Mouse (Mus musculus): ENCODE measurements around the gene Oxgr1. TPM values are rescaled to one million over a fixed set of nuclear protein-coding genes. Genes with fewer than 3 reads are reported as not detected.
A peak's percentile ranks its signal among the peaks of the same experiment; 100 is the strongest.

Oxgr1 gene
- 0.15 TPM in 2 replicates for polyA plus RNA-seq (2012; rRNA removed)

- no peak within 1 kb of the TSS for H3K4me3 ChIP-seq (ENCODE audit: insufficient read depth, low read length)
- TF ChIP-seq CTCF (IDR thresholded peaks at IDR 0.05; ENCODE audit: extremely low read depth, insufficient read depth, low read length), result no peak
- TF ChIP-seq POLR2A (IDR thresholded peaks at IDR 0.05; ENCODE audit: extremely low read depth, insufficient read depth, low read length), result no peak
- no peak within 1 kb of the TSS for H3K27ac ChIP-seq (ENCODE audit: insufficient read depth, low read length)
- no peaks in the 10 kb centered on the region for H3K4me1 ChIP-seq (ENCODE audit: control insufficient read depth, insufficient read depth, low read length)
These were observed at the start of gene Oxgr1 for GRCm38 (mm10) chr14:120042187-120042820. Gene Oxgr1 (minus strand): TSS chr14:120042435.

- H3K27ac ChIP-seq (ENCODE audit: insufficient read depth, low read length), result no peak overlapping the region
- no peaks in the 10 kb centered on the region for H3K4me1 ChIP-seq (ENCODE audit: control insufficient read depth, insufficient read depth, low read length)
- H3K4me3 ChIP-seq (ENCODE audit: insufficient read depth, low read length), result no peak overlapping the region
- TF ChIP-seq POLR2A (IDR thresholded peaks at IDR 0.05; ENCODE audit: extremely low read depth, insufficient read depth, low read length) (no peak), CTCF (IDR thresholded peaks at IDR 0.05; ENCODE audit: extremely low read depth, insufficient read depth, low read length) (no peak)
These were observed 48.2 kb upstream of the Oxgr1 start for GRCm38 (mm10) chr14:120090401-120090800.

GRCm38 (mm10) chr14:120089649-120090360, 47.6 kb upstream of the Oxgr1 start:
- Histone ChIP-seq H3K4me3 (ENCODE audit: insufficient read depth, low read length) (no peak overlapping the region), H3K4me1 (ENCODE audit: control insufficient read depth, insufficient read depth, low read length) (no peaks in the 10 kb centered on the region), H3K27ac (ENCODE audit: insufficient read depth, low read length) (no peak overlapping the region)
- TF ChIP-seq POLR2A (IDR thresholded peaks at IDR 0.05; ENCODE audit: extremely low read depth, insufficient read depth, low read length), result no peak
- no peak for TF ChIP-seq CTCF (IDR thresholded peaks at IDR 0.05; ENCODE audit: extremely low read depth, insufficient read depth, low read length)

- Histone ChIP-seq H3K4me3 (ENCODE audit: insufficient read depth, low read length) (no peak overlapping the region), H3K27ac (ENCODE audit: insufficient read depth, low read length) (no peak overlapping the region), H3K4me1 (ENCODE audit: control insufficient read depth, insufficient read depth, low read length) (no peaks in the 10 kb centered on the region)
- TF ChIP-seq POLR2A (IDR thresholded peaks at IDR 0.05; ENCODE audit: extremely low read depth, insufficient read depth, low read length) (no peak), CTCF (IDR thresholded peaks at IDR 0.05; ENCODE audit: extremely low read depth, insufficient read depth, low read length) (no peak)
These were observed 46.9 kb upstream of the Oxgr1 start for GRCm38 (mm10) chr14:120089006-120089648.

- no peak overlapping the region for H3K27ac ChIP-seq (ENCODE audit: insufficient read depth, low read length)
- no peak overlapping the region for H3K4me3 ChIP-seq (ENCODE audit: insufficient read depth, low read length)
- TF ChIP-seq POLR2A (IDR thresholded peaks at IDR 0.05; ENCODE audit: extremely low read depth, insufficient read depth, low read length), result no peak
- no peaks in the 10 kb centered on the region for H3K4me1 ChIP-seq (ENCODE audit: control insufficient read depth, insufficient read depth, low read length)
These were observed 41.9 kb upstream of the Oxgr1 start for GRCm38 (mm10) chr14:120084084-120084667.

- Histone ChIP-seq H3K4me3 (ENCODE audit: insufficient read depth, low read length) (no peak overlapping the region), H3K27ac (ENCODE audit: insufficient read depth, low read length) (no peak overlapping the region), H3K4me1 (ENCODE audit: control insufficient read depth, insufficient read depth, low read length) (no peaks in the 10 kb centered on the region)
- TF ChIP-seq POLR2A (IDR thresholded peaks at IDR 0.05; ENCODE audit: extremely low read depth, insufficient read depth, low read length) (no peak), CTCF (IDR thresholded peaks at IDR 0.05; ENCODE audit: extremely low read depth, insufficient read depth, low read length) (no peak)
These were observed 34.0 kb upstream of the Oxgr1 start for GRCm38 (mm10) chr14:120076192-120076591.

GRCm38 (mm10) chr14:120075746-120076145, 33.5 kb upstream of the Oxgr1 start:
- H3K4me1 ChIP-seq (ENCODE audit: control insufficient read depth, insufficient read depth, low read length), result no peaks in the 10 kb centered on the region
- TF ChIP-seq POLR2A (IDR thresholded peaks at IDR 0.05; ENCODE audit: extremely low read depth, insufficient read depth, low read length), result no peak
- no peak for TF ChIP-seq CTCF (IDR thresholded peaks at IDR 0.05; ENCODE audit: extremely low read depth, insufficient read depth, low read length)
- no peak overlapping the region for H3K4me3 ChIP-seq (ENCODE audit: insufficient read depth, low read length)
- H3K27ac ChIP-seq (ENCODE audit: insufficient read depth, low read length), result no peak overlapping the region

GRCm38 (mm10) chr14:120074231-120074630, 32.0 kb upstream of the Oxgr1 start:
- H3K27ac ChIP-seq (ENCODE audit: insufficient read depth, low read length), result no peak overlapping the region
- H3K4me3 ChIP-seq (ENCODE audit: insufficient read depth, low read length), result no peak overlapping the region
- no peaks in the 10 kb centered on the region for H3K4me1 ChIP-seq (ENCODE audit: control insufficient read depth, insufficient read depth, low read length)
- TF ChIP-seq POLR2A (IDR thresholded peaks at IDR 0.05; ENCODE audit: extremely low read depth, insufficient read depth, low read length), result no peak
- no peak for TF ChIP-seq CTCF (IDR thresholded peaks at IDR 0.05; ENCODE audit: extremely low read depth, insufficient read depth, low read length)

- Histone ChIP-seq H3K27ac (ENCODE audit: insufficient read depth, low read length) (no peak overlapping the region), H3K4me1 (ENCODE audit: control insufficient read depth, insufficient read depth, low read length) (no peaks in the 10 kb centered on the region), H3K4me3 (ENCODE audit: insufficient read depth, low read length) (no peak overlapping the region)
- TF ChIP-seq CTCF (IDR thresholded peaks at IDR 0.05; ENCODE audit: extremely low read depth, insufficient read depth, low read length) (peak; percentile 89), POLR2A (IDR thresholded peaks at IDR 0.05; ENCODE audit: extremely low read depth, insufficient read depth, low read length) (no peak)
These were observed 18.9 kb upstream of the Oxgr1 start for GRCm38 (mm10) chr14:120061096-120061495.
